Mouse (Mus musculus) gastrocnemius, adult 2 months (tissue): ENCODE data around the gene Agfg1. TPM values are rescaled to one million over a fixed set of nuclear protein-coding genes. Genes with fewer than 3 reads are reported as not detected.
A peak's percentile ranks its signal among the peaks of the same experiment; 100 is the strongest.

ENCODE experiments used
- DNase-seq: peaks from one replicate; pipeline ENCODE4 v3.0.0; 2022
- H3K27ac ChIP-seq: fragments of 200-600 bp; 2 replicates; pipeline ENCODE4 v1.8.1; 2022; ENCODE audit warnings: mild to moderate bottlenecking
- H3K4me3 ChIP-seq: fragments of 200-600 bp; 2 replicates; pipeline ENCODE4 v1.8.1; 2022; ENCODE audit warnings: mild to moderate bottlenecking, moderate library complexity
- CTCF ChIP-seq: fragments of 200-600 bp; IDR thresholded peaks from 2 replicates; pipeline ENCODE4 v1.8.1; 2022; ENCODE audit warnings: antibody characterized with exemption, mild to moderate bottlenecking, moderate library complexity
- intact Hi-C: fragments of 180-260 bp; cut with DNase I; formaldehyde crosslinking; loops from one replicate; pipeline ENCODE4 v1.15.1; 2025
- total RNA-seq, 2 experiments: library from RNA; stranded (reverse); gene quantifications; 2 replicates each; pipeline ENCODE4 v1.2.3; 2021

Agfg1 gene
- total RNA-seq, 2 experiments from 2014 or later = 24.6 to 27.7 TPM

DNA sequence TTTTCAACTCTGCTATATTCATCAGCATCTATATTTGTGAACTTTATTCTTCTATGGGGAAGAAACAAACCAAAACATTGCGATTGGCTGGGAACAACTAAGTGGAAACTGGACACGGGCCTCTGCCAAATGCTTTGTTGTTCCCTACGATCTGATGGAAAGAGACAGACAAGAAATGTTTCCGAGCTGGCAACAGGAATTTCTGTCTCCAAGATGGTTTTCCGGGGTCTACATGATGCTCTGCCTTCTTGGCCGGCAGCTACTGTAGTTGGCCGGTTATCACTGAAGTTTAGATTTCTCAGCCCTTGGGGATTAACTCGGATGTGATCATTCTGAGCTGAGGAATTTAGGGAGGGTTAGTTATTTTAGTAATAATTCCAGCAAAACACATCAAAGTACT is 32.9 kb upstream of the Agfg1 start:
- intact Hi-C loops = no loop called here
- peak overlapping the region; percentile 9; the same call in 1 of the 2 replicates for H3K27ac ChIP-seq
- DNase-seq = peak; percentile 32
- H3K4me3 ChIP-seq = 0 out of 2 replicates have a peak overlapping the region, but pooled peaks have one; percentile 21
- TF ChIP-seq CTCF = no peak

DNA sequence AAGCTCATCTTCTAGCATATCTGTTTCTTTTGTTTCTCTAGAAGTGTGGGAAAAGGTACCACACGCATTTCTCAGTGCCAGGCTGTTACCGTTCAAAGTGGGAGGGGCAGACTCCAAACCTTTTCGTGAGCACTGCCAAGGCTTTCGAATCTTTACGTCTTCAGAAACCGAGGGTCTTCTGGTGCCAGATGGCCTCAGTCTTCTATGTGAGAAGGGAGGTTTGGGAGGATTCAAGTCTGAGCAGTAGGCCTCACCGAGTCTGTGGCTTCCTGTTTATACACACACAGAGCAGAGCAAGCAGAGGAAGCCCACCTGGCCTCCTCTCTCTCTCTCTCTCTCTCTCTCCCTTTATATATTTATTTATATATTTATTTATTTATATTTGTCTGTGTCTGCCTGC is 32.1 kb upstream of the Agfg1 start:
- intact Hi-C loops = no loop called here
- DNase-seq = no peak
- Histone ChIP-seq H3K27ac (no peak overlapping the region), H3K4me3 (no peak overlapping the region)
- no peak for TF ChIP-seq CTCF

- no peak for TF ChIP-seq CTCF
- no peak overlapping the region for H3K27ac ChIP-seq
- intact Hi-C loops = no loop called here
Observed at GRCm38 (mm10) chr1:82808564-82808963, 30.7 kb upstream of the Agfg1 start.

DNA sequence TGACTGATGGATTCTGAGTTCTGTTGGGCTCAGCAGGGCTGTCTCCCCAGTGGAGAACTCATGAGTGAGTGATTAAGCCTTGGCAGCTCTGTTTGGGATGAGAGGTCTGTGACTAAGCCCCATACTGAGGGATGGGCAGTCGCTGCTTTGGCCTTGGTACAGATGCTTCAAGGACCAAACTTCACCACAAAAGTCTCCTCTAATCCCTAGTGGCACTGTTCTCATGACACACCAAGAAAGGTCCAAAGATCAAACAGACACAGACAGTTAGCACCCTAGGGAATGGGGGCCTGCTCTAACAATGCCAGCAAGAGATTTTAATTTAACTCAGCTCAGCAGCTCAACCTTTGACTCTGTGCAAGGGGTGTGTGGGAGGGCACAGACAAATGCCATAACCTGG is 27.5 kb upstream of the Agfg1 start:
- H3K27ac ChIP-seq = no peak overlapping the region
- H3K4me3 ChIP-seq = no peak overlapping the region
- intact Hi-C loops = no loop called here
- DNase-seq = no peak
- no peak for TF ChIP-seq CTCF

More at GRCm38 (mm10) chr1:82808564-82808963, 30.7 kb upstream of the Agfg1 start:
- H3K4me3 ChIP-seq = no peak overlapping the region
- no peak for DNase-seq

DNA sequence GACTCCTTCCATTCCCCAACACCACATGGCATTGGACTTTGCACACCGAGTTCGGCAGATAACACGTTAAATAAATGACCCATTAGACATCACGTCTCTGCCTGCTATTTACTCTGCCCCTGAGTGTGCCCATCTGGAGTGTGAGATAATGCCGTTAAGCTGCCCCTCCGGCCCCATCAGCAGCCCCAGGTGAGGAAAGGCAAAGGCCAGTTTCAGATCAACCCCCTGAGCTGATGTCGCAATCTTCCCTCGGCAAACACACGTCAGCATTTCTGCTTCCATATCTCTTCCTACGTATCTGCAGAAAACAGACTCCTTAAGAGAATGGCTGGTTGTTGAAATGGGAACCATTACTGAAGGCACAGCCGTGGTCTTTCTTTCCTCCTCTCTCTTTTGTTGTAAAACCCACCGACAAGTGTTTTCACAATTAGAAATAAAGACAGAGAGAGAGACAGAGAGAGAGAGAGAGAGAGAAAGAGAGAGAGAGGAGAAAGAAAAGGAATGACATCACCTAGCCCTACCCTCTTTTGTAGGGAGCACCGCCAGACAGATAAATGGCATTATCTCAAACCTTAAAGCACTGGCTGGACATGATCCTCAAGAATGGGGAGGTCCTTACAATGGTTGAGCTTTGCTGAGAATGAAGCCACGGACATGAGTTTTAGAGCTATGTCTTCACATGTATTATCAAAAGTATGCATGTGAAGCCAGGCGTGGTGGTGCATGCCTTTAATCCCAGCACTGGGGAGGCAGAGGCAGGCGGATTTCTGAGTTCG is 23.2 kb upstream of the Agfg1 start:
- Histone ChIP-seq H3K27ac (no peak overlapping the region), H3K4me3 (no peak overlapping the region)
- no peak for DNase-seq
- no peak for TF ChIP-seq CTCF
- intact Hi-C loops = no loop called here

- TF ChIP-seq CTCF = no peak
- DNase-seq = no peak
- intact Hi-C loops = no loop called here
- Histone ChIP-seq H3K27ac (no peak overlapping the region; the same call in 1 of the 2 replicates), H3K4me3 (no peak overlapping the region)
Observed at GRCm38 (mm10) chr1:82819366-82819765, 19.9 kb upstream of the Agfg1 start.

DNA sequence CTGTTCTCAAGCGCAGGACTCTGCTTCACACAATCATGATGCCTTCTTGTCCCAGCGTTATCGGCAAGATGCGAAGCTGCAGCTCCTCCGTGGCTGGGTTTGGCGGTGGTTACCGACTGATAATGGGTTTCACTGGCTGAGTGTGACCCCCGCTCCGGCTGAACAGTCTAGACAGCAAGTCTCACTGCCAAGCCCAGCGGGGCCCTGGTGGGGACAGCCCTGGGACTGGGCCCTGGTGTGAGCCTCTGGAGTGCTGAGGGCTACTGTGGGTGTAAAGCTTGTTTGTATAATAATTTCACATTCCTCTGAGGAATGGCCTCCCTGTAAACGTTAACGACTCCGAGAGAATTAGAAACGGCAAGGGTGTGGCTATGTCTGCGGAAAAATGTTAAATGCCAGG is 19.1 kb upstream of the Agfg1 start:
- no peak for DNase-seq
- Histone ChIP-seq H3K27ac (no peak overlapping the region), H3K4me3 (peak overlapping the region; percentile 26; the same call in 1 of the 2 replicates)
- TF ChIP-seq CTCF = no peak
- intact Hi-C loops = no loop called here

DNA sequence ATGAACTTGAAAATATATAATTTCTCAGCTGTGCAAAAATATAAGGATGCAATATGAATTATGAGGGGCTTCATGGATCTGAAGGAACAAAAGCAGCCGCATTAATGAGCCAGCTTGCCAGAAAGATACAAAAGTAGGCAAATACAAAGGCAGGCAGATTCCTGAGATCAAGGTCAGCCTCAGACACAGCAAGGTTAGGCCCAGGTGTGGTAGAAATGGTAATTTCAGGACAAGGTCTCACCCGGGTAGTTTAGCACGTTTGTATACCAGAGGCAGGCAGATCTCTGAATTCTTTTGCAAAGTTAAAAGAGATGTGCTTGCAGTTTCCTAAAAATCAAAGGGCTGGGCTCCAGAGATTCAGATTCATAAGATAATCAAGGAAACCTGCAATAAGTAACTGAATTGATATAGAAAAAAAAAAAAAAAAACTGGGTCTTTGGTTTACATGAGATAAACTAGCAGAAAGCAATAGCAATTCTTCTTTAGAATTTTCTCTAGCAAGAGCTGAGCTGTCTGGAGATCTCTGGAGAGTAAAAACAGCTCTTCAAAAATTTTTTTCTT is 18.6 kb upstream of the Agfg1 start:
- H3K27ac ChIP-seq = no peak overlapping the region
- no peak overlapping the region for H3K4me3 ChIP-seq
- TF ChIP-seq CTCF = no peak
- intact Hi-C loops = no loop called here
- no peak for DNase-seq

DNA sequence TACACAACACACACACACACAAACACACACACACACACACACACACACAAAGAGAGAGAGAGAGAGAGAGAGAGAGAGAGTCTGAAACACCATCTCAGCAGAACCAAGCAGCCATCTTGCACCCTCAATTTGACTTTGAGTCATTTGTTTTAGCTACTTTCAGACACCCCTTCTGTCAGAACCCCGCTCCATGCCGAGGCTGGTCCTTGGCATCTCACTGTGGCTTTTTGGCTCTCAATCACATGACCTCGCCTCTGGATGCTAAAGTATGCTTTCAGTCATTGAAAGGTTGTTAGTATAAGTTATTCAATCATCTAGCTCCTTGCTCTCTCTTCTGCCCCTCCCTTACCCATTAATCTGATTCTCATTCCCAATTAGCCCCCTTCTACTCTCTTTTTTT is 17.4 kb upstream of the Agfg1 start:
- intact Hi-C loops = no loop called here
- Histone ChIP-seq H3K27ac (no peak overlapping the region), H3K4me3 (no peak overlapping the region)
- no peak for DNase-seq
- TF ChIP-seq CTCF = no peak

GRCm38 (mm10) chr1:82824147-82824546 is 15.1 kb upstream of the Agfg1 start:
- no peak for TF ChIP-seq CTCF
- no peak overlapping the region for H3K27ac ChIP-seq
- no peak for DNase-seq
- intact Hi-C loops = no loop called here
- no peak overlapping the region for H3K4me3 ChIP-seq

GRCm38 (mm10) chr1:82825256-82825655 is 14.0 kb upstream of the Agfg1 start:
- no peak for DNase-seq
- Histone ChIP-seq H3K4me3 (no peak overlapping the region), H3K27ac (no peak overlapping the region)
- TF ChIP-seq CTCF = no peak
- intact Hi-C loops = no loop called here

- intact Hi-C loops = no loop called here
- no peak for TF ChIP-seq CTCF
- H3K27ac ChIP-seq = no peak overlapping the region
- H3K4me3 ChIP-seq = no peak overlapping the region
- DNase-seq = no peak
Observed at GRCm38 (mm10) chr1:82825783-82826182, 13.5 kb upstream of the Agfg1 start.

- H3K4me3 ChIP-seq = no peak overlapping the region
- no peak for DNase-seq
- intact Hi-C loops = no loop called here
- no peak overlapping the region for H3K27ac ChIP-seq
- TF ChIP-seq CTCF = no peak
Observed at GRCm38 (mm10) chr1:82826911-82827310, 12.4 kb upstream of the Agfg1 start.

DNA sequence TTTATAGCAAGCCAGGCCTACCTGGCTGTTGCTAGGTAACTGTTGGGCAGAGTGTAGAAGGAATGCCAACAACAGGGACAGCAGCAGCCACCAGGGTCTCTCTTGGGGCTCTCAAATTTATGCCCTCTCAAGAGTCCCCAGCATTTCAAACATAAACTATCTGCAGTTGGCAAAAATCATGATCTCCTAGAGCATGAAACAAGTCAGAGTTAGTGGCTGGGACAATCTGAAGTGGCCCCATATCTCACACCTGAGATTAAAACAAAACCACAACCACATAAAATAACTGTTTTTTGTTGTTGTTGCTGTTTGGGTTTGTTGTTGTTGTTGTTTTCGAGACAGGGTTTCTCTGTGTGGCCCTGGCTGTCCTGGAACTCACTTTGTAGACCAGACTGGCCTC is 8.5 kb upstream of the Agfg1 start:
- no peak overlapping the region for H3K4me3 ChIP-seq
- H3K27ac ChIP-seq = no peak overlapping the region
- TF ChIP-seq CTCF = no peak
- no peak for DNase-seq
- intact Hi-C loops = no loop called here
